46 mouse cellular contexts compared by ENCODE assay signal in the genomic region with DNA sequence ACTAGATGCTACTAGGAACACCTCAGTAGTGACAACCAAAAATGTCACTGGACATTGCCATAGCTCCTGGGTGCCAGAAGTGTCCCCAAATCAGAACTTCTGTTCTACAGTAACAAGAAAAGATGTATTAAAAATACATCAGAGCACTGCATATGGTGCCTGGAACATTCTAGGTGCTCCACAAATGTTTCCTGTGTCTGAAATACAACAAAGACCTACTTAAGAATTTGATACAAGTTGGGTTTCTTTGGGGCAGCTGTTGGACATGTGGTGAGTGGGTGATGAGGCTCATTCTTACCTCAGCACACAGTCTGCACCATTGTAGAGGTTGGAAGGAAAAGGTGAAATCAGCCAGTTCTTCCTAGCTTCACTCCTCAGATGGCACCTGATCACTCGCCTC. TPM values are rescaled to one million over a fixed set of nuclear protein-coding genes. Genes with fewer than 3 reads are reported as not detected.
"Had no signal": no experiment of that assay in that cellular context is flagged by ENCODE, and none has a peak within 500 bp of the region (broad histone marks: within the 10 kb centered on the region; RNA-seq: fewer than 3 reads in every experiment).

No protein-coding gene starts in this region.

- H3K4me1 ChIP-seq: neural tube, embryonic 12.5 days had no signal

- H3K27ac ChIP-seq: limb, embryonic 10.5 days; limb, embryonic 12.5 days; limb, embryonic 13.5 days; limb, embryonic 15.5 days; liver, embryonic 13.5 days; liver, embryonic 14.5 days; liver, embryonic 15.5 days; lung, embryonic 15.5 days; macrophage; midbrain, embryonic 12.5 days; midbrain, embryonic 13.5 days; midbrain, embryonic 15.5 days; neural tube, embryonic 12.5 days had no signal

- H3K27me3 ChIP-seq: limb, embryonic 12.5 days; limb, embryonic 13.5 days; limb, embryonic 15.5 days; liver, embryonic 13.5 days; liver, embryonic 15.5 days; lung, embryonic 15.5 days; megakaryocyte, embryonic 14.5 days; midbrain, embryonic 15.5 days had no signal

- H3K9me3 ChIP-seq: limb, embryonic 10.5 days; limb, embryonic 12.5 days; limb, embryonic 13.5 days; limb, embryonic 15.5 days; liver, embryonic 13.5 days; liver, embryonic 15.5 days; lung, embryonic 15.5 days; megakaryocyte, embryonic 14.5 days; midbrain, embryonic 10.5 days; midbrain, embryonic 12.5 days; midbrain, embryonic 13.5 days; midbrain, embryonic 15.5 days; neural tube, embryonic 12.5 days had no signal

- H3K4me2 ChIP-seq: limb, embryonic 12.5 days; limb, embryonic 13.5 days; limb, embryonic 15.5 days; liver, embryonic 11.5 days; liver, embryonic 13.5 days; liver, embryonic 15.5 days; lung, embryonic 14.5 days; lung, embryonic 15.5 days; midbrain, embryonic 11.5 days; midbrain, embryonic 12.5 days; midbrain, embryonic 13.5 days; midbrain, embryonic 15.5 days; neural tube, embryonic 12.5 days had no signal

- DNase-seq: left cerebral cortex, postnatal 4 days; liver; liver, embryonic 13.5 days; lung, adult 18-20 months; lung, adult 2 months; lung, embryonic 14.5 days; lung, postnatal 10 days; lung, postnatal 14 days; lung, postnatal 36 days; lung, postnatal 4 days; midbrain, embryonic 14.5 days had no signal

- H3K4me3 ChIP-seq: limb, embryonic 10.5 days; limb, embryonic 12.5 days; limb, embryonic 13.5 days; limb, embryonic 15.5 days; liver, embryonic 13.5 days; liver, embryonic 15.5 days; lung, embryonic 15.5 days; megakaryocyte, embryonic 14.5 days; midbrain, embryonic 10.5 days; midbrain, embryonic 12.5 days; midbrain, embryonic 13.5 days; midbrain, embryonic 15.5 days; myocyte; neural tube, embryonic 12.5 days had no signal

- H3K9ac ChIP-seq: limb, embryonic 12.5 days; limb, embryonic 13.5 days; limb, embryonic 15.5 days; liver, embryonic 13.5 days; liver, embryonic 14.5 days; liver, embryonic 15.5 days; lung, embryonic 14.5 days; lung, embryonic 15.5 days; midbrain, embryonic 12.5 days; midbrain, embryonic 13.5 days; midbrain, embryonic 15.5 days; neural tube, embryonic 12.5 days had no signal

- ATAC-seq: midbrain, embryonic 13.5 days; midbrain, embryonic 15.5 days; midbrain, embryonic 16.5 days had no signal

RNA-seq across cellular contexts. Expression of a gene that starts 52.2 kb away (rescaled TPM):
- total RNA-seq: left cerebral cortex, adult 8-10 months; left cerebral cortex, postnatal 10 days; left cerebral cortex, postnatal 14 days; left cerebral cortex, postnatal 25 days; left cerebral cortex, postnatal 36 days; left cerebral cortex, postnatal 4 days; liver, adult 2 months; megakaryocyte progenitor cell, adult 5-6 weeks; megakaryocyte, adult 5-6 weeks; megakaryocyte-erythroid progenitor cell, adult 5-6 weeks; midbrain, postnatal 0 days; monocyte, adult 5-6 weeks had no signal
- polyA plus RNA-seq: limb, embryonic 10.5 days; limb, embryonic 11.5 days; limb, embryonic 12.5 days; limb, embryonic 13.5 days; limb, embryonic 14.5 days; limb, embryonic 15.5 days; liver, adult 2 months; liver, embryonic 11.5 days; liver, embryonic 13.5 days; liver, embryonic 14.5 days; liver, embryonic 15.5 days; liver, embryonic 16.5 days; lung, adult 2 months; lung, embryonic 14.5 days; lung, embryonic 15.5 days; lung, embryonic 16.5 days; lung, postnatal 0 days; macrophage; midbrain, embryonic 10.5 days; midbrain, embryonic 11.5 days; midbrain, embryonic 12.5 days; midbrain, embryonic 13.5 days; midbrain, embryonic 14.5 days; midbrain, embryonic 15.5 days; midbrain, embryonic 16.5 days; midbrain, postnatal 0 days; myocyte; neural tube, embryonic 11.5 days; neural tube, embryonic 12.5 days had no signal
